Mouse (Mus musculus) G1E (cell line): ENCODE results near the gene Zfp109.

Experiments
- CTCF ChIP-seq: IDR thresholded peaks from 2 replicates; pipeline ENCODE4 v1.5.1; 2012; ENCODE audit warnings: low read depth, low read length, inconsistent platforms, mixed read lengths
- GATA1 ChIP-seq: IDR thresholded peaks from 2 replicates; pipeline ENCODE4 v1.6.1; 2012; ENCODE audit warnings: borderline replicate concordance, low read length, inconsistent platforms, mixed read lengths
- TAL1 ChIP-seq: conservative IDR thresholded peaks from 2 replicates; pipeline ENCODE4 v1.6.1; 2012; ENCODE audit warnings: low read depth, low read length, inconsistent platforms, mixed read lengths

- TF ChIP-seq GATA1 (no peak), CTCF (no peak), TAL1 (no peak)
Observed at GRCm38 (mm10) chr7:24271191-24271590, 33.8 kb upstream of the Zfp109 start.
